Mouse (Mus musculus) liver, embryonic 14.5 days (tissue): ENCODE measurements around the gene Cers2. TPM values are rescaled to one million over a fixed set of nuclear protein-coding genes. Genes with fewer than 3 reads are reported as not detected.

Experiments
- ATAC-seq: fragments of 200-750 bp; cut with Nextera tagmentation; 2 replicates; pipeline ENCODE4 v1.8.0; 2017; ENCODE audit warnings: moderate number of reproducible peaks, mild to moderate bottlenecking, moderate library complexity; ENCODE audit not compliant: insufficient read depth
- DNase-seq, 3 experiments: peaks; one replicate each; pipeline ENCODE4 v3.0.0-alpha.2; 2012 to 2013; ENCODE audit warnings: low read depth in 3 of 3, low spot score in 3 of 3
- H3K27ac ChIP-seq: fragments of 300-500 bp; sonication (generic); 2 replicates; pipeline ENCODE4 v1.5.1; 2014; ENCODE audit warnings: moderate library complexity, mild to moderate bottlenecking, control low read depth, inconsistent platforms
- H3K27me3 ChIP-seq: fragments of 300-500 bp; sonication (generic); 2 replicates; pipeline ENCODE4 v1.6.1; 2014; ENCODE audit warnings: mild to moderate bottlenecking, low read length, moderate library complexity; ENCODE audit not compliant: control insufficient read depth, insufficient read depth
- H3K36me3 ChIP-seq: fragments of 300-500 bp; sonication (generic); replicated peaks from 2 replicates; pipeline ENCODE4 v1.6.1; 2014; ENCODE audit warnings: low read depth; ENCODE audit not compliant: control insufficient read depth, insufficient read depth
- H3K4me1 ChIP-seq, 2 experiments: fragments of 200-500 bp in 1 of 2; fragments of 300-500 bp in 1 of 2; sonication (generic) in 1 of 2; replicated peaks; 2 replicates each; pipeline ENCODE4 v1.6.1; 2012 to 2014; ENCODE audit warnings: antibody characterized with exemption in 1 of 2, inconsistent platforms in 1 of 2, low read length in 1 of 2; ENCODE audit not compliant: control insufficient read depth in 2 of 2, insufficient read depth in 2 of 2
- H3K4me2 ChIP-seq: fragments of 300-500 bp; sonication (generic); 2 replicates; pipeline ENCODE4 v1.6.1; 2014; ENCODE audit warnings: low read depth, mild to moderate bottlenecking, control low read depth, moderate library complexity
- H3K4me3 ChIP-seq, 2 experiments: fragments of 200-500 bp in 1 of 2; fragments of 300-500 bp in 1 of 2; sonication (generic) in 1 of 2; 2 replicates each; pipeline ENCODE4 v1.5.1; 2012 to 2014; ENCODE audit warnings: low read depth in 2 of 2, low read length in 2 of 2, mild to moderate bottlenecking in 2 of 2, control low read depth in 1 of 2, inconsistent platforms in 1 of 2, moderate library complexity in 1 of 2; ENCODE audit not compliant: insufficient read depth in 1 of 2
- H3K9ac ChIP-seq: fragments of 300-500 bp; sonication (generic); replicated peaks from 2 replicates; pipeline ENCODE4 v1.6.1; 2014; ENCODE audit warnings: mild to moderate bottlenecking, control low read depth, moderate library complexity
- H3K9me3 ChIP-seq: fragments of 300-500 bp; sonication (generic); 2 replicates; pipeline ENCODE4 v1.6.1; 2016; ENCODE audit warnings: low read length, mixed read lengths; ENCODE audit not compliant: control insufficient read depth
- CTCF ChIP-seq: IDR thresholded peaks from 2 replicates; pipeline ENCODE4 v1.5.1; 2016; ENCODE audit warnings: antibody characterized with exemption, low read depth, control low read depth
- EP300 ChIP-seq: IDR thresholded peaks from 2 replicates; pipeline ENCODE4 v1.6.1; 2016; ENCODE audit warnings: antibody characterized with exemption, low read depth
- whole genome bisulfite sequencing: fragments of 180-500 bp; shearing (Covaris S2); extraction: QIAGEN DNeasy Blood & Tissue Kit; methylation state at CpG from one replicate; pipeline ENCODE4 v1.1.7; 2014; ENCODE audit not compliant: insufficient replicate concordance; 5-methylcytosine and 5-hydroxymethylcytosine counted together
- polyA plus RNA-seq, 2 experiments: library from polyadenylated mRNA; depleted of rRNA in 1 of 2; stranded (reverse) in 1 of 2; unstranded in 1 of 2; fragments of >200 nt; fragmentation: Nextera tagmentation in 1 of 2; extraction: Ambion mirVana in 1 of 2; gene quantifications; 2 replicates each; pipeline versions ENCODE4 v1.2.1 to v1.2.3; 2012 to 2014

Cers2 gene
- polyA plus RNA-seq, 2 experiments, result 63.8 to 80.2 TPM

DNA sequence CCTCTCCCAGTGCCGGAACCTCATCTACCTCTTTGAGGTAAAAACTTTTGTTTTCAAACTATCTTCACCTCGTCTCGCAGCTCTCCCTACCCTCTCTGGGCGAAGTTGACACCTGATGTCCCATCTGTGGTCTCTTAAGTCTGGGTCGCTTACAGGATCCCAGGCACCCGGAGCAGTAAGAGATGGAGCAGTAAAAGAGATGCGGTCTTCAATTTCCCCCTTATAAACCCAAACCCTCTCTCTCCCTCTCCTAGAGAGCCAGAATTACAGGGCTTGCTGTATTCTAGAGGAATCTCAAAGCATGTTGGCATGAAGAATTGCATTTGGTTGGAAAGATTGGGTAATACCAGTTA, 31.0 kb upstream of the Cers2 start:
- no peak for DNase-seq
- Histone ChIP-seq H3K9me3 (no peaks in the 10 kb centered on the region), H3K9ac (peak overlapping the region; percentile 95), H3K36me3 (no peaks in the 10 kb centered on the region; the same call in 1 of the 2 replicates), H3K4me2 (peak overlapping the region; percentile 87), H3K27me3 (no peaks in the 10 kb centered on the region), H3K4me1 (peaks cover 13 to 26% of the 10 kb centered on the region in 2 experiments), H3K4me3 (peak overlapping the region; percentile 75 to 88), H3K27ac (peak overlapping the region; percentile 82)
- TF ChIP-seq EP300, result no peak
- no peak for TF ChIP-seq CTCF
- WGBS, result 6% methylated on average over 7 of the region's 7 CpGs
- ATAC-seq, result no peak

DNA sequence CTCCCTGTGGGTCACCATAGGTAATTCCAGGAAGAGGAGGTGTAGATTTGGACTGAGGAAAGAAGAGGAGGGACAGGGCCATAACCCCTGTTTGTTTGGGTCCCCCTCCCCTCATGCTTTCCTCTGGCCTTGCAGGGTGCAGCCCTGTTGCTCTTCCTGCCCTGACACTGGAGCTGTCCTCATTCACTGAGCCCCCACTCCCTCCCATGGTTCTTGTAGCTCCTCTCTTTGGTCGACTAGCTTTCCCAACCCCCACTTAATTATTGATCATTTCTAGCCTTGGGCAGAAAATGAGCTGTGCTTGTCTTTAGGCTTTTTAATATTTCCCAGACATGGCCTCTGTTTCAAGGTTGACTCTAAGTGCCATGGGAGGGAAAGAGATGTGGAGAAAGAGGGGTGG, 30.5 kb upstream of the Cers2 start:
- Histone ChIP-seq H3K27ac (no peak overlapping the region; the same call in 1 of the 2 replicates), H3K36me3 (no peaks in the 10 kb centered on the region; the same call in 1 of the 2 replicates), H3K4me1 (peaks cover 13 to 26% of the 10 kb centered on the region in 2 experiments), H3K4me3 (peak overlapping the region; percentile 75 to 88), H3K9me3 (no peaks in the 10 kb centered on the region), H3K27me3 (no peaks in the 10 kb centered on the region), H3K9ac (peak overlapping the region; percentile 95), H3K4me2 (peak overlapping the region; percentile 87)
- DNase-seq (no peak), ATAC-seq (no peak)
- no peak for TF ChIP-seq CTCF
- no peak for TF ChIP-seq EP300
- WGBS, result 27% methylated on average over 1 of the region's 1 CpGs

DNA sequence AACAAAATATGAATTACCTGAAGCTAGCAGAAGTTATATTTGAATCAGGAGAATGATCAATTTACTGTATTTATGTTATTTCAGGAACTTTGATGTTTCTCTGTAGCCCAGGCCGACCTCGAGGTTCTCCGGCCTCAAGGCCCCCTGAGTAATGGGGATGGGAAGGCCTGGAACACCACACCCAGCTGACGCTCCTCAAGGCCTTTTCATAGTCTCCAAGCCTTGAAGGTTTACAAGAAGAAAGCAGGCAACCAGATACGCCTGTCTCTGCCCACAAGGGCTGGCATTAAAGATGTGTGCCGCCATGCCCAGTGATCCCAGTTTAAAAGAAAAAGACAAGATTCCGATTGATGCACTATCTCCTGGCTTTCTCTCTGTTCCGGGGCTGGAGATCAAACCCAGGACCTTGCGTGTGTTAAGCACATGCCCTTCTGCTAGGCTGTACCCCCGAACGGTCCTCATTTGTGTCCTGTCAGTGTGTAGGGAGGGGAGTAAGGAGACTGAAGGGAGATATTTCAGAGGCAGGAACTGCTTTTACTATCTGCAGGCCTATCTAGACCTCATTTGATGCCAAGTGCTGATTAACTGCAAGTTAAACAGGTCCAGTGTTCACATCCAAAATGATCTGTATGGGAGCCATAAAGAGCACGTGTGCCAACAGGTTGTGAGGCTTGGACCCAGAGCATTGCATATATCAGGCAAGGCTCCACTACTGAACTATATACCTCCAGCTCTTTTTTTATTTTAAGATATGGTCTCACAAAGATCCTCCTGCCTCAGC, 29.9 kb upstream of the Cers2 start:
- WGBS, result 83% methylated on average over 12 of the region's 12 CpGs
- no peak for DNase-seq
- no peak for TF ChIP-seq EP300
- no peak for TF ChIP-seq CTCF
- H3K27ac ChIP-seq, result no peak overlapping the region
- H3K27me3 ChIP-seq, result no peaks in the 10 kb centered on the region
- no peak for ATAC-seq
- no peaks in the 10 kb centered on the region; the same call in 1 of the 2 replicates for H3K36me3 ChIP-seq
- H3K4me3 ChIP-seq, result no peak overlapping the region; a peak in 1 of 4 replicates
- peaks cover 11 to 23% of the 10 kb centered on the region in 2 experiments for H3K4me1 ChIP-seq
- peak overlapping the region; percentile 87 for H3K4me2 ChIP-seq
- no peaks in the 10 kb centered on the region for H3K9me3 ChIP-seq
- no peak overlapping the region; the same call in 1 of the 2 replicates for H3K9ac ChIP-seq

DNA sequence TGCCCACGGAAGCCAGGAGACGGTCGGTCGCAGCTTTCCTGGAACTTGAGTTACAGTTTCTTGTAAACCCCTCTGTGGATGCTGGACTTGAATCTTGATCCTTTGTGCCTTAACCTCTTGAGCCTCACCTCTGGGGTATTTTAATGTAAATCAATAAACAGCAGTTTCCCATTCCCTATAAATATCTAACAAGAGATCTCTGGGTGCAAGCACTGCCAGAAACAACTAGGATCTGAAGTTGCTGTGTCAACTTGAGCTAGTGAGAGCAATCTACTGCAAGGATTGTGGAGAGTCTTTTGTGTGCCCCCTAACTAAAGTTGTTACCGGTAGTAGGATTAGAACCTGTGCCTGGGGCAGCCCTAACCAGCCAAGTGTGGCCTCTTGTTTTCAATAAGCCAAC, 29.2 kb upstream of the Cers2 start:
- no peak overlapping the region for H3K27ac ChIP-seq
- 85% methylated on average over 5 of the region's 5 CpGs for WGBS
- no peak overlapping the region for H3K4me2 ChIP-seq
- no peak overlapping the region for H3K9ac ChIP-seq
- H3K9me3 ChIP-seq, result no peaks in the 10 kb centered on the region
- TF ChIP-seq CTCF (no peak), EP300 (no peak)
- H3K36me3 ChIP-seq, result no peaks in the 10 kb centered on the region; the same call in 1 of the 2 replicates
- H3K4me1 ChIP-seq, result peaks cover 8 to 20% of the 10 kb centered on the region in 2 experiments
- DNase-seq (no peak), ATAC-seq (no peak)
- no peaks in the 10 kb centered on the region for H3K27me3 ChIP-seq
- H3K4me3 ChIP-seq, result no peak overlapping the region

DNA sequence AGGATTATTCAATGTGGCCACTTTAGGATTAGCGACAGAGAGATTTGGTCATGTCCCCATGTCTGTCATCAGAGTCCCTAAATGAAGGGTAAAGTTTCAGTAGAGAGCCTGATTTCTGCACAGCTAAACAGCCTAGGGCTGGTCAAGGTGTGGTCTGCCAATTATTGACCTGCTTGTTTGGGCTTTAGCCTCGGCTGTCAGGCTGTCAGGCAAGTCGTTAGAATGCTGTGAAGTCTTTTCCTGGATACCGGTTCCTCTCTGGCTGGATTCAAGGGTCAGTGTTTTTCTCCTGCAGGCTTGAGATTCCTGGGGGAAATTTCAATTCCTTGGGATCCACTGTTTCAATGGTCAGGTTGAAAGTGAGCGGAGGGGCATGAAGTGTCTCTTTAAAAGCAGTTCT, 28.6 kb upstream of the Cers2 start:
- no peak for ATAC-seq

More for the DNA sequence above, 28.6 kb upstream of the Cers2 start:
- Histone ChIP-seq H3K4me3 (no peak overlapping the region), H3K36me3 (peaks cover 2% of the 10 kb centered on the region; the same call in 1 of the 2 replicates), H3K4me1 (peaks cover 4 to 16% of the 10 kb centered on the region in 2 experiments; a peak in 3 of 4 replicates), H3K27me3 (no peaks in the 10 kb centered on the region), H3K9me3 (no peaks in the 10 kb centered on the region), H3K4me2 (no peak overlapping the region), H3K9ac (no peak overlapping the region), H3K27ac (no peak overlapping the region)
- WGBS, result 63% methylated on average over 5 of the region's 5 CpGs
- no peak for DNase-seq
- no peak for TF ChIP-seq EP300
- TF ChIP-seq CTCF, result no peak
